Mouse (Mus musculus) stomach, embryonic 16.5 days (tissue): ENCODE data around the gene Idh2. TPM values are rescaled to one million over a fixed set of nuclear protein-coding genes. Genes with fewer than 3 reads are reported as not detected.
A peak's percentile ranks its signal among the peaks of the same experiment; 100 is the strongest.

Source experiments
- ATAC-seq: fragments of 200-750 bp; cut with Nextera tagmentation; 2 replicates; pipeline ENCODE4 v1.8.0; 2017; ENCODE audit warnings: moderate number of reproducible peaks, moderate TSS enrichment; ENCODE audit not compliant: insufficient read depth, low FRiP score
- H3K27ac ChIP-seq: fragments of 300-500 bp; sonication (generic); 2 replicates; pipeline ENCODE4 v1.5.1; 2014; ENCODE audit warnings: low read length
- H3K27me3 ChIP-seq: fragments of 300-500 bp; sonication (generic); 2 replicates; pipeline ENCODE4 v1.6.1; 2014; ENCODE audit warnings: low read length, control low read depth, mixed read lengths; ENCODE audit not compliant: control insufficient read depth, insufficient read depth
- H3K36me3 ChIP-seq: fragments of 300-500 bp; sonication (generic); 2 replicates; pipeline ENCODE4 v1.6.1; 2014; ENCODE audit warnings: low read length; ENCODE audit not compliant: control insufficient read depth, insufficient read depth
- H3K4me1 ChIP-seq: fragments of 300-500 bp; sonication (generic); 2 replicates; pipeline ENCODE4 v1.6.1; 2014; ENCODE audit warnings: low read length, control low read depth, mixed read lengths; ENCODE audit not compliant: control insufficient read depth, insufficient read depth
- H3K4me2 ChIP-seq: fragments of 300-500 bp; sonication (generic); 2 replicates; pipeline ENCODE4 v1.6.1; 2014; ENCODE audit warnings: low read depth, low read length, mixed read lengths
- H3K4me3 ChIP-seq: fragments of 300-500 bp; sonication (generic); replicated peaks from 2 replicates; pipeline ENCODE4 v1.5.1; 2014; ENCODE audit warnings: mild to moderate bottlenecking, low read length
- H3K9ac ChIP-seq: fragments of 300-500 bp; sonication (generic); 2 replicates; pipeline ENCODE4 v1.6.1; 2014; ENCODE audit warnings: low read length
- H3K9me3 ChIP-seq: fragments of 300-500 bp; sonication (generic); replicated peaks from 2 replicates; pipeline ENCODE4 v1.6.1; 2016; ENCODE audit warnings: low read length, control low read depth; ENCODE audit not compliant: control insufficient read depth
- WGBS: fragments of 180-500 bp; shearing (Covaris S2); extraction: QIAGEN DNeasy Blood & Tissue Kit; methylation state at CpG from one replicate; pipeline ENCODE4 v1.1.7; 2014; 5-methylcytosine and 5-hydroxymethylcytosine counted together
- polyA plus RNA-seq: library from polyadenylated mRNA; unstranded; fragments of >200 nt; fragmentation: Nextera tagmentation; extraction: Ambion mirVana; gene quantifications from 2 replicates; pipeline ENCODE4 v1.2.1, GENCODE M21; 2015

The Idh2 gene
- polyA plus RNA-seq, 1 experiment from 2014 or later, result 606 TPM

- H3K9ac ChIP-seq, result no peak overlapping the region
- H3K4me1 ChIP-seq, result peaks cover 31% of the 10 kb centered on the region
- no peak overlapping the region for H3K4me2 ChIP-seq
- no peaks in the 10 kb centered on the region for H3K27me3 ChIP-seq
- peaks cover 7% of the 10 kb centered on the region; the same call in 1 of the 2 replicates for H3K9me3 ChIP-seq
- ATAC-seq, result no peak
- H3K27ac ChIP-seq, result peak overlapping the region; percentile 35; the same call in 1 of the 2 replicates
- H3K36me3 ChIP-seq, result peaks cover 7% of the 10 kb centered on the region
- no peak overlapping the region for H3K4me3 ChIP-seq
- WGBS, result 62% methylated on average over 9 of the region's 9 CpGs
Observed at GRCm38 (mm10) chr7:80111066-80112045, 3.8 kb downstream of the Idh2 start.

GRCm38 (mm10) chr7:80106441-80106840, 8.8 kb downstream of the Idh2 start:
- Histone ChIP-seq H3K4me3 (no peak overlapping the region), H3K36me3 (peaks cover 7% of the 10 kb centered on the region), H3K27ac (no peak overlapping the region), H3K9me3 (peaks cover 8% of the 10 kb centered on the region; the same call in 1 of the 2 replicates), H3K9ac (no peak overlapping the region), H3K4me1 (peaks cover 10% of the 10 kb centered on the region), H3K4me2 (no peak overlapping the region), H3K27me3 (no peaks in the 10 kb centered on the region)
- WGBS, result 95% methylated on average over 1 of the region's 1 CpGs
- no peak for ATAC-seq

- Histone ChIP-seq H3K4me3 (no peak overlapping the region), H3K9me3 (peaks cover 8% of the 10 kb centered on the region; the same call in 1 of the 2 replicates), H3K9ac (no peak overlapping the region), H3K4me1 (peaks cover 6% of the 10 kb centered on the region; the same call in 1 of the 2 replicates), H3K27me3 (no peaks in the 10 kb centered on the region), H3K27ac (no peak overlapping the region), H3K4me2 (no peak overlapping the region), H3K36me3 (peaks cover 12% of the 10 kb centered on the region)
- ATAC-seq, result no peak
- 87% methylated on average over 4 of the region's 4 CpGs for WGBS
Observed at GRCm38 (mm10) chr7:80105637-80106390, 9.4 kb downstream of the Idh2 start.

- peaks cover 8% of the 10 kb centered on the region; the same call in 1 of the 2 replicates for H3K9me3 ChIP-seq
- H3K27ac ChIP-seq, result no peak overlapping the region
- peaks cover 4% of the 10 kb centered on the region; the same call in 1 of the 2 replicates for H3K4me1 ChIP-seq
- H3K4me3 ChIP-seq, result no peak overlapping the region
- no peak overlapping the region for H3K4me2 ChIP-seq
- H3K36me3 ChIP-seq, result peaks cover 25% of the 10 kb centered on the region
- H3K27me3 ChIP-seq, result no peaks in the 10 kb centered on the region
- 78% methylated on average over 3 of the region's 3 CpGs for WGBS
- no peak overlapping the region for H3K9ac ChIP-seq
- no peak for ATAC-seq
Observed at GRCm38 (mm10) chr7:80103335-80103734, 11.9 kb downstream of the Idh2 start.

- Histone ChIP-seq H3K4me2 (no peak overlapping the region), H3K4me3 (no peak overlapping the region), H3K27ac (no peak overlapping the region), H3K4me1 (no peaks in the 10 kb centered on the region), H3K9me3 (no peaks in the 10 kb centered on the region), H3K36me3 (peaks cover 45% of the 10 kb centered on the region), H3K27me3 (no peaks in the 10 kb centered on the region), H3K9ac (no peak overlapping the region)
- 86% methylated on average over 13 of the region's 13 CpGs for WGBS
- no peak for ATAC-seq
Observed at GRCm38 (mm10) chr7:80098389-80098976, 16.7 kb downstream of the Idh2 start.

GRCm38 (mm10) chr7:80095598-80096309, 19.4 kb downstream of the Idh2 start:
- H3K9ac ChIP-seq, result no peak overlapping the region
- H3K27ac ChIP-seq, result no peak overlapping the region
- no peak overlapping the region for H3K4me2 ChIP-seq
- no peaks in the 10 kb centered on the region for H3K27me3 ChIP-seq
- no peak overlapping the region for H3K4me3 ChIP-seq
- ATAC-seq, result no peak
- H3K36me3 ChIP-seq, result peaks cover 52% of the 10 kb centered on the region
- H3K4me1 ChIP-seq, result peaks cover 13% of the 10 kb centered on the region
- 89% methylated on average over 20 of the region's 20 CpGs for WGBS
- H3K9me3 ChIP-seq, result no peaks in the 10 kb centered on the region

GRCm38 (mm10) chr7:80094481-80094880, 20.7 kb downstream of the Idh2 start:
- no peak overlapping the region for H3K4me3 ChIP-seq
- H3K36me3 ChIP-seq, result peaks cover 53% of the 10 kb centered on the region
- no peak overlapping the region for H3K27ac ChIP-seq
- no peak overlapping the region for H3K4me2 ChIP-seq
- no peaks in the 10 kb centered on the region for H3K27me3 ChIP-seq
- H3K4me1 ChIP-seq, result peaks cover 13% of the 10 kb centered on the region
- ATAC-seq, result no peak
- H3K9ac ChIP-seq, result no peak overlapping the region
- WGBS, result 73% methylated on average over 5 of the region's 5 CpGs
- H3K9me3 ChIP-seq, result no peaks in the 10 kb centered on the region

GRCm38 (mm10) chr7:80092351-80093046, 22.7 kb downstream of the Idh2 start:
- Histone ChIP-seq H3K36me3 (peaks cover 38% of the 10 kb centered on the region), H3K27ac (peak overlapping the region; percentile 54)

More at GRCm38 (mm10) chr7:80092351-80093046, 22.7 kb downstream of the Idh2 start:
- Histone ChIP-seq H3K4me1 (peaks cover 13% of the 10 kb centered on the region), H3K9me3 (no peaks in the 10 kb centered on the region), H3K27me3 (no peaks in the 10 kb centered on the region), H3K4me2 (no peak overlapping the region), H3K9ac (no peak overlapping the region; the same call in 1 of the 2 replicates), H3K4me3 (no peak overlapping the region)
- ATAC-seq, result peak; percentile 61; the same call in 1 of the 2 replicates
- WGBS, result 48% methylated on average over 9 of the region's 9 CpGs
